Mouse (Mus musculus) heart, adult 18-20 months (tissue): Measurements from ENCODE around the gene Icam4. TPM values are rescaled to one million over a fixed set of nuclear protein-coding genes. Genes with fewer than 3 reads are reported as not detected.
A peak's percentile ranks its signal among the peaks of the same experiment; 100 is the strongest.
"Not testable (repeated sequence)": the region's sequence is repeated elsewhere in the genome, so short reads cannot be mapped to it uniquely, and the experiment has no call there.

Experiments used
- DNase-seq, 2 experiments: peaks; one replicate each; pipeline ENCODE4 v3.0.0; 2021 to 2022; ENCODE audit warnings: mixed read lengths in 1 of 2
- microRNA-seq, 2 experiments: library from miRNA; unstranded; fragments of <30 nt; microRNA quantifications; one replicate each; pipeline ENCODE4 v1.2.0; 2022
- total RNA-seq, 2 experiments: library from RNA; stranded (reverse); gene quantifications; 2 replicates each; pipeline ENCODE4 v1.2.3; 2021

Gene Icam4
- total RNA-seq, 2 experiments from 2014 or later, result 1.2 to 1.3 TPM

DNA sequence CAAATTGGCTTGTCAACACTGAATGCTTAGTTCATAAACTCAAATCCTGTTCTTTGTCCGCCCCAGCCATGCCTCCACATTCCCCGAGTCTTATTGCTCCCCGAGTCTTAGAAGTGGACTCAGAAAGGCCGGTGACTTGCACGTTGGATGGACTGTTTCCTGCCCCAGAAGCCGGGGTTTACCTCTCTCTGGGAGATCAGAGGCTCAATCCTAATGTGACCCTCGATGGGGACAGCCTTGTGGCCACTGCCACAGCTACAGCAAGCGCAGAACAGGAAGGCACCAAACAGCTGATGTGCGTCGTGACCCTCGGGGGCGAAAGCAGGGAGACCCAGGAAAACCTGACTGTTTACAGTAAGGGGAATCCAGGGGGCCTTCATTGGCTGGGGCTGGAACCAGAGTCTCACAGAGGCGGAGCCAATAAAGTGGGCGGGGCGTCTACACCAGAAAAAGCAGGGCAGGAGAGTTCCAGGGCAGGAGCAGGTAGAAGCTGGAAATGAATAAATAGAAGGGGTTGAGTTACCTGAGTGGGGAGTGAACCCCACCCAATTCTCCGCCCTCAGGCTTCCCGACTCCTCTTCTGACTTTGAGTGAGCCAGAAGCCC lies 5.4 kb downstream of the Icam4 start:
- DNase-seq, result no peak

DNA sequence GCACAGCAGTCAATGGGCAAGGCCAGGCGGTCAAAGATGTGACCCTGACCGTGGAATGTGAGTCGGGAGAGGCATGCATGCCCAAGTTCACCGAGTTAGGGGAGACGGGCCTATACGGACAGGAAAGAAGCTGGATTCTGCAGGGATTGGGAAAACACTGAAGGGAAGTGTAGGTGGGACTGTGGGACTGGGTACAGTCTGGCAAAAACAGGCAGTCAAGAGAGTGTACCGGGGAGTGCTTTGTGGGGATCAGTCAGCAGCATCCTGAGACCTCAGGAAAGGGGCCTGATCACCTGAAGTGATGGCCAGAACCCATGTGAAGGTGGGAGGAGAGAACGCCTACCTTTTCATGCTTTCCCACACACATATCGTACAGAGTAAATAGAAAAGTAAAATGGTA lies 6.4 kb downstream of the Icam4 start:
- no peak for DNase-seq

DNA sequence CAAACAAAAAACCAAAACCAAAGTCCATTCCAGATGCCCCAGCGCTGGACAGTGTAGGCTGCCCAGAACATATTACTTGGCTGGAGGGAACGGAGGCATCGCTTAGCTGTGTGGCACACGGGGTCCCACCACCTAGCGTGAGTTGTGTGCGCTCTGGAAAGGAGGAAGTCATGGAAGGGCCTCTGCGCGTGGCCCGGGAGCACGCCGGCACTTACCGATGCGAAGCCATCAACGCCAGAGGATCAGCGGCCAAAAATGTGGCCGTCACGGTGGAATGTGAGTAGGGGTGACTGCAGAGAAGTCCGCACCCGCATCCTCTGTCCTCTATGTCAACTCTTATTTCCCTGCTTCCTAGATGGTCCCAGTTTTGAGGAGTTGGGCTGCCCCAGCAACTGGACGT lies 7.0 kb downstream of the Icam4 start:
- DNase-seq, result no peak

DNA sequence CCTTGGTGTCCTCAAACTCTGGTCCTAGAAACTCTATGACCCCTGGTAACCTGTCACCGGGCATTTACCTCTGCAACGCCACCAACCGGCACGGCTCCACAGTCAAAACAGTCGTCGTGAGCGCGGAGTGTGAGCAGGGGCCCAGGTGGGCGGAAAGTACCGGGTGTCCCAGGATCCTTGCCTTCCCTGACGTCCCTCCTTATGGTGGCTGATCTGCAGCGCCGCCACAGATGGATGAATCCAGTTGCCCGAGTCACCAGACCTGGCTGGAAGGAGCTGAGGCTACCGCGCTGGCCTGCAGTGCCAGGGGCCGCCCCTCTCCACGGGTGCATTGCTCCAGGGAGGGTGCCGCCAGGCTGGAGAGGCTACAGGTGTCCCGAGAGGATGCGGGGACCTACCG lies 7.5 kb downstream of the Icam4 start:
- DNase-seq, result no peak

DNA sequence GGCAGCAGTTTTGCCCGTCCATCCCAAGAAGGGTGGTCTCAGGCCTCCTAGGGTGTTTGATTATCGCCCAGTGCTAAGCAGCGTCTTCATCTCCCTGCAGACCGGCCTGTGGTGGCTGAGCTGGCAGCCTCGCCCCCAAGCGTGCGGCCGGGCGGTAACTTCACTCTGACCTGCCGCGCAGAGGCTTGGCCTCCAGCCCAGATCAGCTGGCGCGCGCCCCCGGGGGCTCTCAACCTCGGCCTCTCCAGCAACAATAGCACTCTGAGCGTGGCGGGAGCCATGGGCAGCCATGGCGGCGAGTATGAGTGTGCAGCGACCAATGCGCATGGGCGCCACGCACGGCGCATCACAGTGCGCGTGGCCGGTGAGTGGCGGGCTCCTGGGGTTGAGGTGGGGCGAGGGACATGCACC lies 8.3 kb downstream of the Icam4 start:
- DNase-seq, result peak in 1 of 2 experiments; percentile 43

DNA sequence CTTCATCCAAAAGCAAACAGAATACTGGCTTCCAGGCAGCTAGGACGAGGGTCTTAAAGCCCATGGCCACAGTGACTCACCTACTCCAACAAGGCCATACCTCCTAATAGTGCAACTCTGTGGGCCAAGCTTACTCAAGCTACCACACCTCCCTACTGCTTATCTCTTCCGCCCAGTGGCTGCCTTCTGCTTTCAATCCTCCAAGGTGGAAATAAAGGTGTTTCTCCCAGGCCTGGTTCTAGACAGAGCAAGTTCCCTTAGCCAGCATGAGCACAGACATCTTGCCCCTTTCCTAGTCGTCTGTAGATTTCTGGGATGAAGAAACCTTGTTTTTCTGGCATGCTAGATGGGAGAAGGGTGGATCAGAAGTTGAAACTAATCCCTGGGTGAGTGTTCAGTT lies 10.6 kb downstream of the Icam4 start:
- no peak for DNase-seq

DNA sequence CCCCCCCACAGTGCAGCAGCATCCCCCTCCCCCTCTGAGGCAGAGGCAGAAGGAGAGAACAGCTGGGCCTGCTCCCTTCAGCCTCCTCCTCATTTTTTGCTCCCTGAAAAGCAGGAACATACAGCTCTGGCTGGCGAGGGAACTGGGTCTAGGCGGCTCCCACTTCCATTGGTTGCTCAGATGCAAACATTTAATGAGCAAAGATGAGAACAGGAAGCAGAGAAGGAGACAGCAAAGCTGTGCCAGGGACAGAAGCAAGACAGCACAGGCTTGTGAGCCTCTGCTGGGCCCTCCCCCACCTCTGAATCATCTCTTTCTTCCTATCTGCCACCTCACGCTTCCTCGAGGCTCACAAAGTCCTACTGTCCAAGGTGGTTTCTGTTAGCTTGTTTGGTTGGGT lies 12.1 kb downstream of the Icam4 start:
- DNase-seq, result no peak

DNA sequence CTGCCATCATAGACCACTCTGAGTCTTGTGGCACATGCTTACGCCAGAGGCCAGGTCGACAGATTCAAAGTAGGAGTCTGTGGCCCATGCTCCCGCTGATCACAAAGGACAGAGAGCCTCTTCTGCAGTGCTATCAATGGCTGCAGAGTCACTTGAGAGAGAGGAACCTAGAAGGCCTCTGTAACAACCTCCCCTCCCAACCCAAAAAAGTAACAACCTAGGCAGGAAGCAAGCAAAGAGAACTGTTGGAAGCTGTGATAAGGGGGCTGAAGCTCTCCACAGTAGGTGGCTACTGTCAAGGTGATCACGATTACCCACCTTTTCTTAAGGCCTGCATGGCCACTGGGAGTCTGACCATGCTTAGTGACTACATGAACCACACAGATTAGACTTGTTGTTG lies 14.4 kb downstream of the Icam4 start:
- DNase-seq, result no peak

DNA sequence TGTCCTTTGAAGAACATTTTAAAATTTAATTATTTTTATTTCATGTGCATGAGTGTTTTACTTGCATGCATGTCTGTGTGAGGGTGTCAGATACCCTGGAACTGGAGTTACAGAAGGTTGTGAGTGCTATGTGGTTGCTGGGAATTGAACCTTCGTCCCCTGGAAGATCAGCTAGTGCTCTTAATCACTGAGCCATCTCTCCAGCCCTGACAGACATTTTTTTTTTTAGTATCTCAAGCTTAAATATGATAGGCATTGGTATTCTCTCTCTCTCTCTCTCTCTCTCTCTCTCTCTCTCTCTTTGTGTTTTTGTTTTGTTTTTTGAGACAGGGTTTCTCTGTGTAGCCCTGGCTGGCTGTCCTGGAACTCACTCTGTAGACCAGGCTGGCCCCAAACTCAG lies 15.6 kb downstream of the Icam4 start:
- not testable (repeated sequence) for DNase-seq

DNA sequence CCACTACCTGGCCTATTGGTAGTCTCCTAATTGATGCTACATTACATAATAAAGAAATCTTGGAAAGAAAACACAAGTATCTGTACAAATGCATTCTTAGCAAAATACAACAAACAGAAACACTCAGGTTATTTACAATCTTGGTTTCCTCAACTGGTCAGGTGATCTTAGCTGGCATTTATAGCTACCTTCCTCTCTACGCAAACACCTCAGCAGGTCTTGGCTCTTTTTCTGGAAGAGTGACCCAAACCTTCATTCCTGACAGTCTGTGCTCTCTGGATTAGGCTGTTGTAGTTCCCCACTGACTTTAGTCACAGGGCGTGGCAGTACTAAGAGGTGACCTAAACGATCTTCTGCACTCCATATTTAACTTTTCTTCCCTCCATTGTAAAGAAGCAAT lies 16.1 kb downstream of the Icam4 start:
- no peak for DNase-seq

DNA sequence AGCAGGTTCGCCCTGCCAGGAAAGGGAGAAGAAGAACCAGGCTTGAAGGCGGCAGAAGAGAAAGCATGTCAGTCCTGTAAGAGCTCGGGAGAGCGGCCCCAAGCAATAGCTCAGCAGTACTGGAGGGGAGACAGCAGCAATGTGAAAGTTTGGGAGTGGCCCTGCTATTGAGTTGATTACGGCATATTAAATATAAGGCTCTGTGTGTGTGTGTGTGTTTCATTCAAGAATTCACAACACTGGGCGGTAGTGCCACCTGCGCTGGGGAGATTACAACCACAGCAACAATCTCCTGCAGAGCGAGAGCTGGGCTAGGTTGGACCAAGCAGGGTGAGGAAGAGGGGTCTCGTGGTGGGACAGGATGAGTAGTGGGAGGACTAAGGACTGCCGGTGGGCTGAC lies 22.4 kb downstream of the Icam4 start:
- no peak for DNase-seq

DNA sequence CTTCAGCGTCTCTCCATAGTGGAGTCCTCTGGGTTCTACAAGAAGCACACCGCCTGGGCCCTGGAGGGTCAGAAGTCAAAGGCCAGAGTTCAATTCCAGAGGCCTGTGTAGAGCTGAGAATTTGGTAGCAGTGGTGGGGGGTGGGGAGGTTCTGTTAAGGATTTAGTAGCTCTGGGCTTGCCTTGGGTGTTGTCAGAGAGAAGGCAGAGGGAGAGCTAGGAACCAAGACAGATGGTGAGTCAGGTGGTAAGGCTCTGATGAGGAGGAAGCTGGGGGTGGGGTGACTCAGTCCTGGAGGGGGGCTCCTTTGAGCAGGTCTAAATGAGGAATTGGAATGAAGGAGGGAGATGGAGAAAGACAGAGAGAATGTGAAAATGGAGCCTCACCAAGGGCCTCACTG lies 33.8 kb downstream of the Icam4 start:
- no peak for DNase-seq

DNA sequence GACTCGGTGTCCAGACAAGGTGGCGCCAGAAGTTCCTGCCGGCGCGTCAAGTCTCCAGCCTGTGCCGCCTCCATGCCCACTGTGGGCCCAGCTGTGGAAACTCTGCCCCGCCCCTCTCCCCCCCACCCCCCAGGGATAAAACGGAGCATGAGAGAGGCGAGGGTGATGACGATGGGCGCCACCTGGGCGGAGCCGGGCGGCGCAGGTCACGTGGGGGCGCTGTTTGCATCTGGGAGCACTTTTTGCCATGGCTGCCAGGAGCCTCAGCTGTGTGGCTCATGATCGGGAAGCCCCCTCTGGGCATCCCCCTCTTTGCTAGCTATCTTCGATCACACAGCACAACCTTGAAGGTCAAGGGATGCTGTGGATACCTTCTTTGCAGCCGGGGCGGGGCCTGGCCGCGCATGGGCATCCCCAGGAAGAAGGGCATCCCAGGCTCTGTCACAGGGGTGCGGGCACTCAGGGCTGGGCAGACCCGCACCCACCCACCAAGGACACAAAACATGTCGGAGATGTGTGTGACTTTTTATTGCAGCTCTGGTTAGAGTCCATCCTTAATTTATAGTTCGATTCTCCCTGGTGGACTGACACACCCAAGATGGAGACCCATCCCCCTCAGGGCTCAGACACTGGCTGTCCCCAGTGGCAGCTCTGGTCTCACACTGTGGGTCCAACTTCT lies 38.0 kb downstream of the Icam4 start, which contains the start of gene Zglp1:
Zglp1 (minus strand) TSS at position 88 of the 679 bp plus-strand sequence.
- no peak for DNase-seq

DNA sequence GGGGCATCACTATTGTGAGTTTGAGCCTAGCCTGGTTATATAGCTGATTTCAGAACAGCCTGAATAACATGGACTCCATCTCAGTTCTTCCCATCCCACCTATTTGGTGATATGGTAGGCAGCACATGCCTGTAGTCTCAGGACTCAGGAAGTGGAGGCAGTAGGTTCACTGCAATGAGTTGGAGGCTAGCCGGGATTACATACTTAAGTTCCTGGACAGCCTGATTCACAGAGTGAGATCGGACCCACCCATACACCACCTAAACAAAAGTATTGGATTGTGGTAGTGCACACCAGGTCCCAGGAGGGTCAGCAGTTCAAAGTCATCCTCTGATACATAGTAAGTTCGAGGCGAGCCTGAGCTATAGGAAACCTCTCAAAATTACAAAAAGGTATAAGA lies 43.5 kb downstream of the Icam4 start:
- DNase-seq, result no peak

DNA sequence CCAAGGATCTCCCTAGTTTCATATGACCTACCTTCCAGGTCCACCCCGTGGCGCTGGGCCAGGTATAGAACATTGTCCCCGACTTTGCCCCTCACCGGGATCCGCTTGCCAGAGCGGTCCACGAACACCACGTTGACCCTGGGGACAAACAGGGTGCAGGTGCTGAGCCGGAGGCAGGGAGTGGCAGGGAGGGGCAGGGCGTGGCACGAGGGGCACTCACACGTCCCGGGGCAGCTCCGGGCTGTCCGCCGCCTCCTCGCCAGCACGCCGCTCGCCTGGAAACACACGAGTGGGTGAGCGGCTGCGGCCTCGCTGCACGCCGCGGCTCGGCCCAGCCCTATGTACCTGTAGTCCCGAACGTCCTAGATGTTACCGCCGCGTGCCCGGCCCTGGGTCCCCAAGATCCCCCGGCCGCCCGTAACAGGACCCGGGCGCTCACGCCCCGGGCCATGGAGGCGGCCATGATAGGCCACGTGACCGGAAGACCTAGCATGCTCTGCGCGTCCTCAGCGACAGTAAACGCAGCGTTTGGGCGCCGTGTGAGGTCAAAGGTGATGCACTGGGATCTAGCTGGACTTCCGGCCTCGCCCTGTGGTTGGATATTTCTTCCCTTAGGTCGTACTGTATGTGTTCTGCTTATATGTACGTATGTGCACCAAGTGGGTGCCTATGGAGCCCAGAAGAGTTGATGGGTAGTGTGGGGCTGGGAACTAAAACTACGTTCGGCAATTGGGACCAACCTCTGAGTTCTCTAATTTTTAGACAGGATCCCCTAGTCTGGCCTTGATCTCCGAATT lies 44.1 kb downstream of the Icam4 start, which contains the start of the genes Gm49373 and Fdx1l:
Gm49373 (minus strand) TSS at position 53 of the 797 bp plus-strand sequence.
Fdx1l (minus strand) TSS at position 571 of the 797 bp plus-strand sequence.
- peak; percentile 93 for DNase-seq

DNA sequence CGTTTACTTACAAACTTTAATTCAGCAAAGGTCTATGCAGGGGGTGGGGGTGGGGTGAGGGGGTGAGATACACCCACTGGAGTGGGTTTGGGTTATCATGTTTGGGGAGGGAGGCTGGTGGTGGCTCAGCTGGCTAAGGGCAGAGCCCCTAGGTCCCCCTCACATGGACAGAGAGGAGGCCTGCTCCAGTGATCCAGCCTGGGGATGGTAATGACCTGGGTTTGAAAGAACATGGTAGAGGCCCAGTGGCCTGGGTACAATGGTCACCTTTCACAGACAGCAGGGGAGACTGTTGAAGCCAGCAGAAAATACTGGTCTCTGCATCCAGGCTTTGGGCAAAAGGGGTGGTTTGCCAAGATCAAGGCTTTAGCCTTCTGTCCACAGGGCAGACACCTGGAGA lies 45.0 kb downstream of the Icam4 start:
- DNase-seq, result no peak

DNA sequence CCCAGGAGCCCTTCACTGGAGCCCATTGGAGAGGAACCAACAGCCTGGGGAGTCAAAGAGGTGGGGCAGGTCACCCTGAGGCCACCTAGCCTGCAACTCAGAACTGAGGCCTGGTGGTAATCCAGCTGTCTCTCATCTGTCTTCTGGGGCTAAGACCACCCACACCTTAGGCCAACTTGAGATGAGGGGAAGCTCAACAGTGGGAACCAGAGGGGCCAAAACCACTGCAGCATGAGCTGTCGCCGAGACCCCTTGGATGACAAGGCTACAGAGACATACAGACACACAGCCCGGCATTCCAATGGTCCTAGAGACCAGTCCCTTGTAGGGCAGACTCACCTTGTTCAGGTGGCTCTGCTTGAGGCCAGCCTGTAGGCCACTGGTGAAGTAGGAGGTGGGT lies 46.5 kb downstream of the Icam4 start:
- DNase-seq, result no peak

Small RNA genes within 50 kb of the gene (microRNA-seq; reads per million reads assigned to microRNA genes)
- gene Mir1900 (0 reads per million in 2 experiments), gene Mir7082 (0 reads per million in 2 experiments)

Other genes with a start within 250 kb of the Icam4 start
- gene Col5a3, start 214.3 kb upstream of the Icam4 start, total RNA-seq, result 10 to 100 TPM; 14.4 to 16.1 TPM
- gene Rdh8, start 210.9 kb upstream of the Icam4 start, total RNA-seq, result not detected
- gene A230050P20Rik, start 160.7 kb upstream of the Icam4 start, total RNA-seq, result 1 to 10 TPM; 3.9 to 4.0 TPM
- gene Angptl6, start 149.6 kb upstream of the Icam4 start, total RNA-seq, result 1 to 10 TPM; 4.3 to 4.4 TPM
- gene Ppan, start 141.2 kb upstream of the Icam4 start, total RNA-seq, result 1 to 10 TPM; 5.5 to 7.4 TPM
- gene Eif3g, start 130.8 kb upstream of the Icam4 start, total RNA-seq, result 100 to 1,000 TPM; 114 to 116 TPM
- gene Dnmt1, start 69.5 kb upstream of the Icam4 start, total RNA-seq, result 10 to 100 TPM; 10.3 to 12.6 TPM
- gene S1pr2, start 52.6 kb upstream of the Icam4 start, total RNA-seq, result 1 to 10 TPM; 1.4 to 2.0 TPM
- 100 to 1,000 TPM; 130 to 138 TPM for gene Mrpl4, start 26.6 kb upstream of the Icam4 start, total RNA-seq
- gene Icam1, start 13.4 kb upstream of the Icam4 start, total RNA-seq, result 1 to 10 TPM; 8.7 to 9.1 TPM
- not detected for gene Icam5, start 2.7 kb downstream of the Icam4 start, total RNA-seq
- not detected for gene Zglp1, start 37.7 kb downstream of the Icam4 start, total RNA-seq
- under 1 TPM; 0.30 to 0.33 TPM for gene Gm49373, start 43.7 kb downstream of the Icam4 start, total RNA-seq
- 10 to 100 TPM; 39.1 to 48.3 TPM for gene Fdx1l, start 44.2 kb downstream of the Icam4 start, total RNA-seq
- under 1 TPM; 0.27 to 0.31 TPM for gene Gm38431, start 62.6 kb downstream of the Icam4 start, total RNA-seq
- 10 to 100 TPM; 22.5 to 23.9 TPM for gene Raver1, start 62.6 kb downstream of the Icam4 start, total RNA-seq
- 10 to 100 TPM in 1 of 2 experiments, 1 to 10 TPM in 1; 8.0 to 10.3 TPM for gene Tyk2, start 101.9 kb downstream of the Icam4 start, total RNA-seq
- 100 to 1,000 TPM; 160 to 168 TPM for gene Cdc37, start 120.6 kb downstream of the Icam4 start, total RNA-seq
- 10 to 100 TPM; 52.5 to 59.1 TPM for gene Pde4a, start 136.3 kb downstream of the Icam4 start, total RNA-seq
- gene Keap1, start 210.0 kb downstream of the Icam4 start, total RNA-seq, result 10 to 100 TPM; 43.1 to 44.5 TPM
- 1 to 10 TPM in 1 of 2 experiments, under 1 TPM in 1; 0.89 to 1.5 TPM for gene S1pr5, start 219.1 kb downstream of the Icam4 start, total RNA-seq
- 100 to 1,000 TPM in 1 of 2 experiments, 10 to 100 TPM in 1; 82.0 to 101 TPM for gene Atg4d, start 235.9 kb downstream of the Icam4 start, total RNA-seq